Mouse (Mus musculus): ENCODE measurements around the gene Olfr178. TPM values are rescaled to one million over a fixed set of nuclear protein-coding genes. Genes with fewer than 3 reads are reported as not detected.

Olfr178 gene
- polyA plus RNA-seq (2015; fragmentation: Nextera tagmentation; extraction: Ambion mirVana): not detected in 2 replicates

GRCm38 (mm10) chr16:58891963-58892362, at the start of gene Olfr178:
Gene Olfr178, minus strand, starts transcription at chr16:58892063.

GRCm38 (mm10) chr16:58929292-58929691, 37.4 kb upstream of the Olfr178 start, which contains the start of gene Olfr180:
Gene Olfr180, minus strand, starts transcription at chr16:58929392.

GRCm38 (mm10) chr16:58928655-58929054, 36.8 kb upstream of the Olfr178 start, which contains the start of gene Olfr181:
Gene Olfr181, minus strand, starts transcription at chr16:58928755.

GRCm38 (mm10) chr16:58874668-58875067, 17.2 kb downstream of the Olfr178 start, which contains the start of gene Olfr177:
Gene Olfr177, minus strand, starts transcription at chr16:58874768.

Other genes starting within 250 kb of the Olfr178 start
- 9.7 and 10.5 TPM in 2 replicates for gene Cpox, start 221.8 kb downstream of the Olfr178 start, polyA plus RNA-seq (2015; fragmentation: Nextera tagmentation; extraction: Ambion mirVana)
- gene Gpr15, start 173.0 kb downstream of the Olfr178 start, polyA plus RNA-seq (2015; fragmentation: Nextera tagmentation; extraction: Ambion mirVana): not detected in 2 replicates
- gene Cldnd1, start 164.2 kb downstream of the Olfr178 start, polyA plus RNA-seq (2015; fragmentation: Nextera tagmentation; extraction: Ambion mirVana): 56.6 and 57.2 TPM in 2 replicates
- gene Olfr172, start 128.9 kb downstream of the Olfr178 start, polyA plus RNA-seq (2015; fragmentation: Nextera tagmentation; extraction: Ambion mirVana): not detected in 2 replicates
- gene Olfr173, start 91.8 kb downstream of the Olfr178 start, polyA plus RNA-seq (2015; fragmentation: Nextera tagmentation; extraction: Ambion mirVana): not detected in 2 replicates
- gene Olfr175-ps1, start 65.3 kb downstream of the Olfr178 start, polyA plus RNA-seq (2015; fragmentation: Nextera tagmentation; extraction: Ambion mirVana): not detected in 2 replicates
- gene Olfr177, start 17.3 kb downstream of the Olfr178 start, polyA plus RNA-seq (2015; fragmentation: Nextera tagmentation; extraction: Ambion mirVana): not detected in 2 replicates
- gene Olfr181, start 36.7 kb upstream of the Olfr178 start, polyA plus RNA-seq (2015; fragmentation: Nextera tagmentation; extraction: Ambion mirVana): not detected in 2 replicates
- gene Olfr180, start 37.3 kb upstream of the Olfr178 start, polyA plus RNA-seq (2015; fragmentation: Nextera tagmentation; extraction: Ambion mirVana): not detected in 2 replicates
- not detected in 2 replicates for gene Olfr183, start 103.3 kb upstream of the Olfr178 start, polyA plus RNA-seq (2015; fragmentation: Nextera tagmentation; extraction: Ambion mirVana)
- not detected in 2 replicates for gene Olfr186, start 138.2 kb upstream of the Olfr178 start, polyA plus RNA-seq (2015; fragmentation: Nextera tagmentation; extraction: Ambion mirVana)
- not detected in 2 replicates for gene Olfr187, start 147.7 kb upstream of the Olfr178 start, polyA plus RNA-seq (2015; fragmentation: Nextera tagmentation; extraction: Ambion mirVana)
- not detected in 2 replicates for gene Olfr190, start 185.9 kb upstream of the Olfr178 start, polyA plus RNA-seq (2015; fragmentation: Nextera tagmentation; extraction: Ambion mirVana)
- gene Olfr191, start 197.8 kb upstream of the Olfr178 start, polyA plus RNA-seq (2015; fragmentation: Nextera tagmentation; extraction: Ambion mirVana): not detected in 2 replicates
- gene Olfr193, start 219.8 kb upstream of the Olfr178 start, polyA plus RNA-seq (2015; fragmentation: Nextera tagmentation; extraction: Ambion mirVana): not detected in 2 replicates
- gene Olfr194, start 229.0 kb upstream of the Olfr178 start, polyA plus RNA-seq (2015; fragmentation: Nextera tagmentation; extraction: Ambion mirVana): not detected in 2 replicates